ENCODE assay signal across 9 mouse cellular contexts in the genomic region with DNA sequence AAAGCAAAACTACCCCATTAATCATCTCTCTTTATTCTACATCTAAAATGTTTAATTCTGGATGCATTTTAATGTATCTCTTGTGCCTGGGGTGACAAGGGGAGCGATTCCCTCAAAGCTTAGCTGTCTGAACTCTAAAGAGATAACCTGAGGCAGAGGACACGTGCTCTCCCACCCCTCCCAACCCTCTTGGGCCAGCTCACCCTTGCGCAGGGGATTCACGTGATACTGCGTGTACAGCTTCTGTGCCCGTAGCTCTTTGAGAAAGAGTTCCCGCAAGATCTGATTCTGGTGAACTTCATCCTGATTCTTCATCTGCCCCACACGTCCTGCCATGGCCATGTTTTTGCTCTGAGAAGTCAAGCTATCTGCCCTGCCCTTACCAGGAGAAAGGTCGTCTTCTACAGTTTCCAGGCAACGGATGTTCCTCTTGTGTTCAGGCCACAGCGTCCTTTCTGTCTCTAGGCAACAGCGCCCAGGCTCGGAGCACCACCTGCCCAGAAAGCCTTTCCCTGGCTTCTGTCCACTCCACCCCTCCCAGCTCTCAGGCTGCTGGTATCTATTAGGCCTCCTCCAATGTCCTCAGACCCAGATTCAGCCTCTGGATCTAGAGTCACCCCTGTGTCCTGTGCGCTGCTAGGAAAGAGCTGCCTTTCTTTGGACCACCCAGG. TPM values are rescaled to one million over a fixed set of nuclear protein-coding genes. Genes with fewer than 3 reads are reported as not detected.
DNase-seq lines count a peak whose midpoint lies in the region; ATAC-seq and TF ChIP-seq lines count a peak whose summit lies in the region.
"Had no signal": no experiment of that assay in that cellular context is flagged by ENCODE, and none has a peak within 500 bp of the region (broad histone marks: within the 10 kb centered on the region; RNA-seq: fewer than 3 reads in every experiment).

A gene (minus strand): TSS at position 403 of the 671 bp plus-strand sequence.

- H3K4me2 ChIP-seq in kidney, postnatal 0 days (ENCODE audit: low read length): no peak within 1 kb of the TSS
- peak within 1 kb of the TSS; percentile 41 for H3K4me2 ChIP-seq in hindbrain, embryonic 12.5 days (replicated peaks)
- H3K4me2 ChIP-seq in midbrain, embryonic 14.5 days (ENCODE audit: low read length): peak within 1 kb of the TSS; percentile 42

- no peaks in the 10 kb centered on the region for H3K36me3 ChIP-seq in kidney, postnatal 0 days (ENCODE audit: insufficient read depth, low read length)
- H3K36me3 ChIP-seq in embryonic facial prominence, embryonic 10.5 days (replicated peaks): no peaks in the 10 kb centered on the region
- no peaks in the 10 kb centered on the region for H3K36me3 ChIP-seq in hindbrain, embryonic 12.5 days
- no peaks in the 10 kb centered on the region for H3K36me3 ChIP-seq in midbrain, embryonic 14.5 days (ENCODE audit: control insufficient read depth, insufficient read depth, low read length)

- TF ChIP-seq CTCF in kidney, postnatal 0 days (IDR thresholded peaks at IDR 0.05; ENCODE audit: low read depth): no peak

- 35% methylated on average over 14 of the region's 14 CpGs for WGBS in kidney, postnatal 0 days
- WGBS in embryonic facial prominence, embryonic 10.5 days: 38% methylated on average over 14 of the region's 14 CpGs
- WGBS in hindbrain, embryonic 12.5 days: 31% methylated on average over 14 of the region's 14 CpGs
- WGBS in midbrain, embryonic 14.5 days: 23% methylated on average over 14 of the region's 14 CpGs

- no peak within 1 kb of the TSS for H3K4me3 ChIP-seq in kidney, postnatal 0 days (replicated peaks; ENCODE audit: low read depth, low read length)
- H3K4me3 ChIP-seq in embryonic facial prominence, embryonic 10.5 days: peak within 1 kb of the TSS; percentile 28; the same call in 1 of the 2 replicates
- H3K4me3 ChIP-seq in hindbrain, embryonic 12.5 days: no peak within 1 kb of the TSS
- H3K4me3 ChIP-seq in midbrain, embryonic 14.5 days (replicated peaks; ENCODE audit: low read depth, low read length): no peak within 1 kb of the TSS

- no peak within 1 kb of the TSS for H3K9ac ChIP-seq in kidney, postnatal 0 days (ENCODE audit: low read depth, low read length)
- no peak within 1 kb of the TSS for H3K9ac ChIP-seq in hindbrain, embryonic 12.5 days
- H3K9ac ChIP-seq in midbrain, embryonic 14.5 days (replicated peaks; ENCODE audit: low read length): 0 out of 2 replicates have a peak within 1 kb of the TSS, but pooled peaks have one; percentile 29

- no peaks in the 10 kb centered on the region for H3K27me3 ChIP-seq in kidney, postnatal 0 days (ENCODE audit: insufficient read depth, low read length)
- no peaks in the 10 kb centered on the region for H3K27me3 ChIP-seq in embryonic facial prominence, embryonic 10.5 days (replicated peaks; ENCODE audit: low read depth, poor library complexity, severe bottlenecking)
- no peaks in the 10 kb centered on the region for H3K27me3 ChIP-seq in hindbrain, embryonic 12.5 days
- no peaks in the 10 kb centered on the region for H3K27me3 ChIP-seq in midbrain, embryonic 14.5 days (ENCODE audit: control insufficient read depth, insufficient read depth, low read length)

- no peak within 1 kb of the TSS for H3K27ac ChIP-seq in kidney, postnatal 0 days
- H3K27ac ChIP-seq in embryonic facial prominence, embryonic 10.5 days (replicated peaks): no peak within 1 kb of the TSS; the same call in 1 of the 2 replicates
- peak within 1 kb of the TSS; percentile 18; the same call in 1 of the 2 replicates for H3K27ac ChIP-seq in hindbrain, embryonic 12.5 days
- no peak within 1 kb of the TSS for H3K27ac ChIP-seq in midbrain, embryonic 14.5 days (replicated peaks; ENCODE audit: low read depth, low read length)

- H3K4me1 ChIP-seq in kidney, postnatal 0 days (replicated peaks; ENCODE audit: insufficient read depth, low read length): no peaks in the 10 kb centered on the region
- H3K4me1 ChIP-seq in embryonic facial prominence, embryonic 10.5 days: peaks cover 15% of the 10 kb centered on the region
- H3K4me1 ChIP-seq in hindbrain, embryonic 12.5 days: peaks cover 11% of the 10 kb centered on the region
- H3K4me1 ChIP-seq in midbrain, embryonic 14.5 days (ENCODE audit: control insufficient read depth, insufficient read depth, low read length): peaks cover 11% of the 10 kb centered on the region

- DNase-seq in kidney, postnatal 0 days (ENCODE audit: low spot score): peak; percentile 5
- no peak for DNase-seq in kidney, adult 11 months
- DNase-seq in R1 (ENCODE audit: low read depth, low spot score): peak; percentile 79
- DNase-seq in embryonic facial prominence, embryonic 10.5 days (ENCODE audit: low spot score): peak; percentile 55
- DNase-seq in midbrain, embryonic 14.5 days: peak; percentile 64
- DNase-seq in urinary bladder, postnatal 14 days (ENCODE audit: low spot score): no peak
- no peak for DNase-seq in urinary bladder, postnatal 4 days (ENCODE audit: low spot score in 2 of 2)

- ATAC-seq in kidney, postnatal 0 days (replicated peaks; ENCODE audit: low FRiP score, low read depth): no peak
- peak; percentile 74 for ATAC-seq in hindbrain, embryonic 12.5 days (ENCODE audit: low FRiP score)
- no peak for ATAC-seq in midbrain, embryonic 14.5 days (ENCODE audit: low FRiP score, low TSS enrichment)

- H3K9me3 ChIP-seq in kidney, postnatal 0 days (replicated peaks; ENCODE audit: low read length): no peaks in the 10 kb centered on the region
- no peaks in the 10 kb centered on the region for H3K9me3 ChIP-seq in embryonic facial prominence, embryonic 10.5 days
- H3K9me3 ChIP-seq in hindbrain, embryonic 12.5 days (replicated peaks): no peaks in the 10 kb centered on the region
- no peaks in the 10 kb centered on the region for H3K9me3 ChIP-seq in midbrain, embryonic 14.5 days (ENCODE audit: control insufficient read depth, low read length)

RNA-seq across cellular contexts. Expression of the gene that starts here (rescaled TPM):
- polyA plus RNA-seq in kidney, postnatal 0 days (2015; fragmentation: Nextera tagmentation; extraction: Ambion mirVana): 0.31 and 0.37 TPM in 2 replicates
- 1.4 and 1.6 TPM in 2 replicates for polyA plus RNA-seq in embryonic facial prominence, embryonic 10.5 days (2016; fragmentation: Nextera tagmentation; extraction: Ambion mirVana)
- 7.0 and 10.4 TPM in 2 replicates for polyA plus RNA-seq in hindbrain, embryonic 12.5 days (2016; fragmentation: Nextera tagmentation; extraction: Ambion mirVana)
- 6.6 and 11.4 TPM in 2 replicates for polyA plus RNA-seq in midbrain, embryonic 14.5 days (2014; fragmentation: Nextera tagmentation; extraction: Ambion mirVana)
- polyA plus RNA-seq: limb, embryonic 14.5 days had no signal

Comparison
In these comparisons a context has a peak if more than half of its experiments do, and no peak if none do; other contexts are left out.
1. Peak in DNase-seq in kidney, postnatal 0 days; RNA of the gene not detected or under 1 TPM.
2. DNase-seq: peak in R1 (single experiment), embryonic facial prominence, embryonic 10.5 days (single experiment) and midbrain, embryonic 14.5 days (single experiment); none in kidney, adult 11 months (single experiment), urinary bladder, postnatal 14 days (single experiment) and urinary bladder, postnatal 4 days (0 of 2).